Mouse (Mus musculus) hindbrain, embryonic 14.5 days (tissue): Measurements from ENCODE around the gene Tssc4. TPM values are rescaled to one million over a fixed set of nuclear protein-coding genes. Genes with fewer than 3 reads are reported as not detected.

Experiments
- ATAC-seq: fragments of 200-750 bp; cut with Nextera tagmentation; 2 replicates; pipeline ENCODE4 v1.8.0; 2017; ENCODE audit warnings: moderate number of reproducible peaks, mild to moderate bottlenecking, moderate TSS enrichment, moderate library complexity; ENCODE audit not compliant: low FRiP score
- DNase-seq: peaks from one replicate; pipeline ENCODE4 v3.0.0-alpha.2; 2015; ENCODE audit warnings: low spot score
- H3K27ac ChIP-seq: fragments of 300-500 bp; sonication (generic); 2 replicates; pipeline ENCODE4 v1.5.1; 2014; ENCODE audit warnings: mild to moderate bottlenecking, moderate library complexity
- H3K27me3 ChIP-seq: fragments of 300-500 bp; sonication (generic); 2 replicates; pipeline ENCODE4 v1.6.1; 2014; ENCODE audit warnings: mild to moderate bottlenecking, low read length, mixed read lengths; ENCODE audit not compliant: control insufficient read depth, insufficient read depth
- H3K36me3 ChIP-seq: fragments of 300-500 bp; sonication (generic); replicated peaks from 2 replicates; pipeline ENCODE4 v1.6.1; 2014; ENCODE audit not compliant: control insufficient read depth, insufficient read depth
- H3K4me1 ChIP-seq: fragments of 300-500 bp; sonication (generic); replicated peaks from 2 replicates; pipeline ENCODE4 v1.6.1; 2014; ENCODE audit warnings: antibody characterized with exemption, low read length, mixed read lengths; ENCODE audit not compliant: control insufficient read depth, insufficient read depth
- H3K4me2 ChIP-seq: fragments of 300-500 bp; sonication (generic); replicated peaks from 2 replicates; pipeline ENCODE4 v1.6.1; 2014; ENCODE audit warnings: mild to moderate bottlenecking, moderate library complexity
- H3K4me3 ChIP-seq: fragments of 300-500 bp; sonication (generic); replicated peaks from 2 replicates; pipeline ENCODE4 v1.5.1; 2014; ENCODE audit warnings: mild to moderate bottlenecking, low read length
- H3K9ac ChIP-seq: fragments of 300-500 bp; sonication (generic); 2 replicates; pipeline ENCODE4 v1.6.1; 2014
- H3K9me3 ChIP-seq: fragments of 300-500 bp; sonication (generic); 2 replicates; pipeline ENCODE4 v1.6.1; 2016; ENCODE audit warnings: low read length; ENCODE audit not compliant: control insufficient read depth
- WGBS: fragments of 180-500 bp; shearing (Covaris S2); extraction: QIAGEN DNeasy Blood & Tissue Kit; methylation state at CpG from one replicate; pipeline ENCODE4 v1.1.7; 2014; 5-methylcytosine and 5-hydroxymethylcytosine counted together
- polyA plus RNA-seq: library from polyadenylated mRNA; unstranded; fragments of >200 nt; fragmentation: Nextera tagmentation; extraction: Ambion mirVana; gene quantifications from 2 replicates; pipeline ENCODE4 v1.2.1, GENCODE M21; 2014

Gene Tssc4
- polyA plus RNA-seq, 1 experiment from 2014 or later = 62.8 TPM

GRCm38 (mm10) chr7:143094592-143095553, 25.8 kb downstream of the Tssc4 start, which contains the start of gene Trpm5:
TSS of gene Trpm5 (minus strand) at chr7:143094642.
- ATAC-seq = no peak
- no peak within 1 kb of the TSS for H3K9ac ChIP-seq
- H3K27ac ChIP-seq = no peak within 1 kb of the TSS
- H3K9me3 ChIP-seq = no peaks in the 10 kb centered on the region
- no peaks in the 10 kb centered on the region for H3K27me3 ChIP-seq
- H3K36me3 ChIP-seq = no peaks in the 10 kb centered on the region
- no peaks in the 10 kb centered on the region for H3K4me1 ChIP-seq
- no peak within 1 kb of the TSS for H3K4me2 ChIP-seq
- DNase-seq = peak; percentile 59
- no peak within 1 kb of the TSS for H3K4me3 ChIP-seq
- 53% methylated on average over 10 of the region's 10 CpGs for WGBS

GRCm38 (mm10) chr7:143095554-143095907, 26.5 kb downstream of the Tssc4 start:
- H3K9ac ChIP-seq = no peak overlapping the region
- no peaks in the 10 kb centered on the region for H3K9me3 ChIP-seq
- no peak for DNase-seq
- H3K4me2 ChIP-seq = no peak overlapping the region
- H3K36me3 ChIP-seq = no peaks in the 10 kb centered on the region
- ATAC-seq = no peak
- 45% methylated on average over 1 of the region's 1 CpGs for WGBS
- H3K27ac ChIP-seq = no peak overlapping the region
- H3K4me3 ChIP-seq = no peak overlapping the region
- no peaks in the 10 kb centered on the region for H3K4me1 ChIP-seq
- H3K27me3 ChIP-seq = no peaks in the 10 kb centered on the region

DNA sequence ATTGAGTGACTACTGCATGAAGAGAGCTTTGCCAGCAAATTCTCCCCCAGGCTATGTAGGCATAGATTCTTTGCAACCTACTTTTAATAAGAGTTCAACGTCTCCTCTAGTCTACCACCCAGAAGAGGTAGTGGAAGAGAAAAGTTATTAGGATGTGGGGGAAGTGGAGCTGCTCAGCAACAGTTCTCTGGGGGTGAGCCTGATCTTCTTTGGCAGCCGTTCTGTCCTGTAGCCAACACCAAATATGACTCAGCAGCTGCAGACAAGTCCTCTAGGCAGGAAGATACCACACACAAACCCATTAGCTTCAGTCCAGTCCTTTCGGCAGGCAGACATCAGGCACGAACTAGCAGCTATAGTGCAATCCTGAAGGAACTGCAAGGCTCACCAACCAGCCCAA, 31.7 kb downstream of the Tssc4 start:
- Histone ChIP-seq H3K4me1 (no peaks in the 10 kb centered on the region), H3K4me2 (no peak overlapping the region), H3K9me3 (no peaks in the 10 kb centered on the region), H3K27me3 (peaks cover 12% of the 10 kb centered on the region), H3K9ac (no peak overlapping the region), H3K27ac (no peak overlapping the region), H3K36me3 (no peaks in the 10 kb centered on the region), H3K4me3 (no peak overlapping the region)
- WGBS = 75% methylated on average over 4 of the region's 4 CpGs
- DNase-seq = no peak
- no peak for ATAC-seq

DNA sequence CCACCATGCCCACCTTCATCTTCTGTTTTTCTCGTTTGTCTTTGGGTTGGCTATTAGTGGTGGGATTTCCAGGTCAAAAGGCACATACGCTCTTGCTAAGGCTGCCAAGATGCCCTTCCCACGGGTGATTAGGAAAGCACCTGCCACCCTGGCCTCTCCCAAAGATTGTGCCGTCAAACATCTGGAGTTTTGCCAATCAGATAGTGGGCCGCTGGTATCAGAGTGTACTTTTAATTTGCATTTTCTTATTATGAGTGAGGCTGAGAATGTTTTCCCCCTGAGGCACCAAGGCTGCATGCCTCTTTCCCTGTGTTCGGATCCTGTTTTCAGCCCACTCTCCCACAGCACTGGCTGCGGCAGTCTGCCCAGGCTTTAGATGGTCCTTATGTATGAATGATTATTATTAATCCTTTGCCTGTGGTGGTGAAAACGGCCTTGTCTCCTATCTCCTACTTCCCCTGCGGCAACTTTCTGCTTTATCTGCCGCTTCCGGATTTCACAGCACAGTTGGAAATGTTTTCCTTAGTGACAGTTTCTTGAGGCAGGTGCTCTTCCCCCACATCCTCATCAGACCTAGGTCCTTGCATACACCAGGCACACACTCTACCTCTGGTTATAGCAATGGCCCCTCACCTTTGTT, 36.3 kb downstream of the Tssc4 start:
- H3K4me3 ChIP-seq = no peak overlapping the region
- ATAC-seq (no peak), DNase-seq (no peak)
- H3K4me1 ChIP-seq = no peaks in the 10 kb centered on the region; the same call in 1 of the 2 replicates
- H3K27me3 ChIP-seq = peaks cover 45% of the 10 kb centered on the region
- no peak overlapping the region for H3K27ac ChIP-seq
- WGBS = 71% methylated on average over 11 of the region's 11 CpGs
- H3K9ac ChIP-seq = no peak overlapping the region
- H3K36me3 ChIP-seq = no peaks in the 10 kb centered on the region
- no peaks in the 10 kb centered on the region for H3K9me3 ChIP-seq
- H3K4me2 ChIP-seq = no peak overlapping the region

DNA sequence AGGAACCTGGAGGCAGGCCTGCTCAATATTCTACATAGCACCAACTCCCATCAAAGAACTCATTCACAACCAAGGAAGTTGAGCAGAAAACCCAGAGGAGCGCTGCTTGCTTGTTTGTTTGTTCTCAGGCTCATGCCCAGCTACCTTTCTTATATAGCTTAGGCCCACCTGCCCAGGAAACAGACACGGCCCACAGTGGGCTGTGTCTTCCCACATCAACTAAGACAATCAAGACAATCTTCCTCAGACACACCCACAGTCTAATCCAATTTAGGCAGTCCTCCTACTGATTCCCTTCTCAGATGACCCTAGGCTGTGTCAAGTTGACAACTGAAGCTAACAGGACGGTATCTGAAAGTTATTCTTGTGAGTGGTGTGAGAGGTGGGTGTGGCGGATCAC, 37.0 kb downstream of the Tssc4 start, which contains the start of gene Kcnq1:
Kcnq1 (plus strand) TSS at position 301 of the 400 bp plus-strand sequence.
- no peaks in the 10 kb centered on the region for H3K36me3 ChIP-seq
- H3K4me3 ChIP-seq = peak within 1 kb of the TSS; percentile 30
- H3K9me3 ChIP-seq = no peaks in the 10 kb centered on the region
- H3K27me3 ChIP-seq = peaks cover 45% of the 10 kb centered on the region
- no peaks in the 10 kb centered on the region; the same call in 1 of the 2 replicates for H3K4me1 ChIP-seq
- DNase-seq (no peak), ATAC-seq (no peak)
- 81% methylated on average over 4 of the region's 4 CpGs for WGBS
- H3K4me2 ChIP-seq = peak within 1 kb of the TSS; percentile 50
- H3K27ac ChIP-seq = no peak within 1 kb of the TSS
- no peak within 1 kb of the TSS for H3K9ac ChIP-seq

DNA sequence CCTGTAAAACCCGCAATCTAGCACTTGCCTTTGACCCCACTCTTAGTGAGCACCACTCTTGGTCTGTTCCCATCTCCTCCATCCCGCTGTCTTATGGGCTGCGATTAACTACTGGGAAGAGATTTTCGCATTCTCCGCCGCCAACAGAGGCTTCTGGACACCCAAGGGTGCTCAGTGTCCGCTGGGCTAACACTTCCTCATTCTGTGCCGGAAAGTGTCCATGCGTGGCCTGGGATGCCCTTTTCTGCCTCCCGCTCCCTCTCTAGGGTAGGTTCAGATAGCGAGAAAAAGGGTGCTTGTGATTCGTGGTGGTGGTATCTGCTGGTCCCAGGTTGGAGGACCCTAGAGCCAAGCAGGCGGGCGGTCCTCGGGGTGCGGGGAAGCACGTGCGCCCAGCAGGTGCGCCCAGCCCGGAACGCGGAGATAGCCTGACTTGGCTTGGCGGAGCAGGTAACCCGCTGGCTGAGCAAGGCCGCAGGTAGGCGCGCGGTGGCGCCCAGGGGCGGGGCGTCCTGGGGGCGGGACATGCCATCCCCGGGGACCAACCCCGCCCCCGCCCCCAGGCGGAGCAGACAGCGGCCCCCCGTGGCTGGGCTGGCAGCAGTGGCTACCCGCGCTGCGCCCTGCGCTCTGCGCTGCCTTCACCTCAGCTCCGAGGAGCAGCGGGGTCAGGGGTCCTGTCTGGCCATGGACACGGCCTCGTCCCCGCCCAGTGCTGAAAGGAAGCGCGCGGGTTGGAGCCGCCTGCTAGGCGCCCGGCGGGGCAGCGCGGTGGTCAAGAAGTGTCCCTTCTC, 37.8 kb downstream of the Tssc4 start:
- ATAC-seq = no peak
- no peak overlapping the region; the same call in 1 of the 2 replicates for H3K9ac ChIP-seq
- 8% methylated on average over 49 of the region's 57 CpGs for WGBS

DNA sequence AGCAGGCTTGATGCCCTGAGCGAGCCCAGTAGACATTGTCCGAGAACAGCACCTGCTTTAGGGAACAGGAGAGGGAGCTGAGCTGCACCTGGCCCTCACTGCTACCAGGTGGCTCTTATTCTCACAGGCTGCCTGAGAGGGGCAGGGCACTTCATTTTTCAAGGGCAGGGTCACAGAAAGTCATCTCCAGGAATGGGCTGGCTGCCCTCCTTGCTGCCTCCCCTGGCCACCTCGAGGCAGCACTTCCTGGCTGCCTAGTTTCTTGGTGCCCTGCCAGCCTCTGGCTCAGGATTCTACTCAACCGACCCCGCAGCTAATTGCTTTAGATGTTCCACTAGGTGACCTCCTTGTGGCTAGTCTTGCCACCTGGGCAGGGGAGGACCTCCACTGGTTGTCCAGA, 39.2 kb downstream of the Tssc4 start:
- H3K9ac ChIP-seq = no peak overlapping the region
- H3K4me3 ChIP-seq = no peak overlapping the region
- no peak for DNase-seq
- no peaks in the 10 kb centered on the region for H3K36me3 ChIP-seq
- H3K4me1 ChIP-seq = no peaks in the 10 kb centered on the region; the same call in 1 of the 2 replicates
- WGBS = 44% methylated on average over 5 of the region's 5 CpGs
- H3K27ac ChIP-seq = no peak overlapping the region
- no peak overlapping the region for H3K4me2 ChIP-seq
- H3K9me3 ChIP-seq = no peaks in the 10 kb centered on the region
- ATAC-seq = no peak
- peaks cover 45% of the 10 kb centered on the region for H3K27me3 ChIP-seq

More for the DNA sequence above, 37.8 kb downstream of the Tssc4 start:
- Histone ChIP-seq H3K27me3 (peaks cover 45% of the 10 kb centered on the region), H3K27ac (no peak overlapping the region), H3K4me1 (no peaks in the 10 kb centered on the region; the same call in 1 of the 2 replicates), H3K36me3 (no peaks in the 10 kb centered on the region), H3K9me3 (no peaks in the 10 kb centered on the region), H3K4me2 (peak overlapping the region; percentile 50), H3K4me3 (peak overlapping the region; percentile 30)
- no peak for DNase-seq

DNA sequence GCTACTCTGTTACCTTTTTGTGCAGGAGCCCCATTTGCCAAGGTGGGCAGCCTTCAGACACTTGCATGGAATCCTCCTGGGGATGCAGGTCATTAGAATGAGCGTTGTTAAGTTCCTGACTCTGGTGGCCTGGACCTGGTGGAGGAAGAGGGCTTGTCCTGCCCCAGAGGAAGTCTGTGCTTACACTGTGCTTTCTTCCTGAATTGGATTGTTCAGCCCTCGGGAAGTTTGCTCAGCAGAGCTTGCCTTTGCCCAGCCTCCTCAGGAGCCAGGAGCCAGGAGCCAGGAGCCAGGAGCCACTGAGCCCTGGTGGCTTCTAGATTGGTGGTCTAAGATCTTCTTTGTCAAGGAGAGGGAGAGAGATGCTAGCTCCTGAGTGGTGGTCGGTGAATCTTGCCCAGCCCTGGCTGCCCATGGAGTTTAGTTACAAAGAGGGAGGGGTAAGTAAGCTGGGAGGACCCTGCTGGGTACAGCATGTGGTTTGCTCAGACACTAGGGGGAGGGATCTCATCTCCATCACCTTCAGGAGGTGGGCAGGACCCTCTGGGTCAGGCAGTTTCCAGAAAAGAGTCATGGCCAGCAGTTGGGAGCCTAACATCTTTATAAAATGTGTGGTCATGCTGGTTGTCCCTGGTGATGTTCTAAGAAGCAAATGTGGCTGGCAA, 40.1 kb downstream of the Tssc4 start:
- WGBS = 34% methylated on average over 3 of the region's 3 CpGs

More for the DNA sequence above, 40.1 kb downstream of the Tssc4 start:
- Histone ChIP-seq H3K4me2 (no peak overlapping the region), H3K36me3 (no peaks in the 10 kb centered on the region), H3K4me3 (no peak overlapping the region), H3K27me3 (peaks cover 45% of the 10 kb centered on the region), H3K27ac (no peak overlapping the region), H3K4me1 (no peaks in the 10 kb centered on the region; the same call in 1 of the 2 replicates), H3K9me3 (0 out of 2 replicates have a peak, but pooled peaks cover under 1% of the 10 kb centered on the region), H3K9ac (no peak overlapping the region)
- DNase-seq (no peak), ATAC-seq (no peak)
